Mouse (Mus musculus) 3134 (cell line): ENCODE measurements at regions not wholly inside any gene's neighbourhood (a gene's known extent, or its start where the extent isn't known, plus 50 kb on each side); places are given as distances from the start of the nearest gene placed in this dataset.

Experiments used
- DNase-seq: peaks from one replicate; pipeline ENCODE4 v3.0.0-alpha.2; 2011; ENCODE audit warnings: low spot score; ENCODE audit not compliant: insufficient read length; ENCODE audit errors: extremely low read depth

GRCm38 (mm10) chr15:85634322-85635141, 52.3 kb upstream of the Wnt7b start:
- DNase-seq: peak; percentile 100

- no peak for DNase-seq
These were observed 53.2 kb upstream of the Wnt7b start for GRCm38 (mm10) chr15:85635425-85635824.

- no peak for DNase-seq
These were observed 57.3 kb upstream of the Wnt7b start for GRCm38 (mm10) chr15:85639566-85639965.

GRCm38 (mm10) chr15:85641120-85642080, 59.1 kb upstream of the Wnt7b start:
- no peak for DNase-seq

GRCm38 (mm10) chr15:85645396-85645795, 63.1 kb upstream of the Wnt7b start:
- peak; percentile 48 for DNase-seq

GRCm38 (mm10) chr15:85645971-85646638, 63.8 kb upstream of the Wnt7b start:
- DNase-seq: peak; percentile 74

- no peak for DNase-seq
These were observed 64.5 kb upstream of the Wnt7b start for GRCm38 (mm10) chr15:85646639-85647277.

GRCm38 (mm10) chr15:85647593-85647992, 65.3 kb upstream of the Wnt7b start:
- DNase-seq: no peak

- DNase-seq: no peak
These were observed 68.0 kb upstream of the Wnt7b start for GRCm38 (mm10) chr15:85650241-85650640.

- no peak for DNase-seq
These were observed 69.6 kb upstream of the Wnt7b start for GRCm38 (mm10) chr15:85651718-85652420.

GRCm38 (mm10) chr15:85652431-85652830, 70.2 kb upstream of the Wnt7b start:
- no peak for DNase-seq

GRCm38 (mm10) chr15:85652871-85653337, 70.6 kb upstream of the Wnt7b start:
- peak; percentile 54 for DNase-seq

- peak; percentile 95 for DNase-seq
These were observed 71.4 kb upstream of the Wnt7b start for GRCm38 (mm10) chr15:85653421-85654401.

GRCm38 (mm10) chr15:85654791-85655190, 72.5 kb upstream of the Wnt7b start:
- DNase-seq: no peak

- DNase-seq: peak; percentile 68
These were observed 73.5 kb upstream of the Wnt7b start for GRCm38 (mm10) chr15:85655751-85656167.

GRCm38 (mm10) chr15:85656852-85657251, 74.6 kb upstream of the Wnt7b start:
- DNase-seq: peak; percentile 63

GRCm38 (mm10) chr15:85657441-85657989, 75.2 kb upstream of the Wnt7b start:
- no peak for DNase-seq
